Mouse (Mus musculus): ENCODE measurements at regions not wholly inside any gene's neighbourhood (a gene's known extent, or its start where the extent isn't known, plus 50 kb on each side); places are given as distances from the start of the nearest gene placed in this dataset.
A peak's percentile ranks its signal among the peaks of the same experiment; 100 is the strongest.

GRCm38 (mm10) chr15:62139192-62139591, 1216.4 kb upstream of the A1bg start:
- peak; percentile 96 for DNase-seq

- no peak for DNase-seq
These were observed 1215.9 kb upstream of the A1bg start for GRCm38 (mm10) chr15:62138701-62139100.

- DNase-seq = peak; percentile 94
These were observed 1214.3 kb upstream of the A1bg start for GRCm38 (mm10) chr15:62136932-62137594.

- peak; percentile 96 for DNase-seq
These were observed 1212.0 kb upstream of the A1bg start for GRCm38 (mm10) chr15:62134835-62135234.

GRCm38 (mm10) chr15:62134308-62134707, 1211.5 kb upstream of the A1bg start:
- DNase-seq = no peak

GRCm38 (mm10) chr15:62132895-62133294, 1210.1 kb upstream of the A1bg start:
- DNase-seq = no peak

- DNase-seq = no peak
These were observed 1208.9 kb upstream of the A1bg start for GRCm38 (mm10) chr15:62131686-62132085.

GRCm38 (mm10) chr15:62130530-62130929, 1207.7 kb upstream of the A1bg start:
- DNase-seq = no peak

GRCm38 (mm10) chr15:62128546-62129212, 1205.9 kb upstream of the A1bg start:
- DNase-seq = no peak

- DNase-seq = peak; percentile 94
These were observed 1204.9 kb upstream of the A1bg start for GRCm38 (mm10) chr15:62127602-62128158.

GRCm38 (mm10) chr15:62125718-62126117, 1202.9 kb upstream of the A1bg start:
- DNase-seq = no peak

- no peak for DNase-seq
These were observed 1200.9 kb upstream of the A1bg start for GRCm38 (mm10) chr15:62123756-62124155.

GRCm38 (mm10) chr15:62122265-62123023, 1199.6 kb upstream of the A1bg start:
- no peak for DNase-seq

- DNase-seq = no peak
These were observed 1198.9 kb upstream of the A1bg start for GRCm38 (mm10) chr15:62121696-62122095.

GRCm38 (mm10) chr15:62120735-62121134, 1197.9 kb upstream of the A1bg start:
- no peak for DNase-seq

- DNase-seq = no peak
These were observed 1196.2 kb upstream of the A1bg start for GRCm38 (mm10) chr15:62118997-62119396.

- DNase-seq = no peak
These were observed 1193.4 kb upstream of the A1bg start for GRCm38 (mm10) chr15:62116184-62116583.

GRCm38 (mm10) chr15:62114815-62115214, 1192.0 kb upstream of the A1bg start:
- no peak for DNase-seq

GRCm38 (mm10) chr15:62112151-62112550, 1189.3 kb upstream of the A1bg start:
- no peak for DNase-seq

- no peak for DNase-seq
These were observed 1185.2 kb upstream of the A1bg start for GRCm38 (mm10) chr15:62107976-62108375.

GRCm38 (mm10) chr15:62106518-62106975, 1183.7 kb upstream of the A1bg start:
- peak; percentile 99 for DNase-seq

- no peak for DNase-seq
These were observed 1182.7 kb upstream of the A1bg start for GRCm38 (mm10) chr15:62105483-62105882.

- DNase-seq = peak; percentile 96
These were observed 1181.8 kb upstream of the A1bg start for GRCm38 (mm10) chr15:62104653-62105052.
